Mouse (Mus musculus) cerebellum, adult 11-12 months (tissue): Measurements from ENCODE around the gene Cdc40.
A peak's percentile ranks its signal among the peaks of the same experiment; 100 is the strongest.

ENCODE experiments used
- DNase-seq: peaks from one replicate; pipeline ENCODE4 v3.0.0; 2022

Gene Cdc40

GRCm38 (mm10) chr10:40882831-40883643 is at the start of gene Cdc40, which contains the start of gene Wasf1:
TSS of gene Cdc40 (minus strand) at chr10:40883311.
TSS of gene Wasf1 (plus strand) at chr10:40883475.
- peak; percentile 99 for DNase-seq

GRCm38 (mm10) chr10:40919464-40919863 is 36.4 kb upstream of the Cdc40 start:
- no peak for DNase-seq

GRCm38 (mm10) chr10:40918669-40919440 is 35.7 kb upstream of the Cdc40 start:
- no peak for DNase-seq

GRCm38 (mm10) chr10:40915240-40915639 is 32.1 kb upstream of the Cdc40 start:
- DNase-seq, result peak; percentile 51

- DNase-seq, result no peak
These were observed 27.7 kb upstream of the Cdc40 start for GRCm38 (mm10) chr10:40910811-40911210.

GRCm38 (mm10) chr10:40908580-40908979 is 25.5 kb upstream of the Cdc40 start:
- no peak for DNase-seq

GRCm38 (mm10) chr10:40906802-40907201 is 23.7 kb upstream of the Cdc40 start:
- no peak for DNase-seq

GRCm38 (mm10) chr10:40906131-40906530 is 23.0 kb upstream of the Cdc40 start:
- no peak for DNase-seq

GRCm38 (mm10) chr10:40901786-40902185 is 18.7 kb upstream of the Cdc40 start:
- no peak for DNase-seq

- no peak for DNase-seq
These were observed 13.5 kb upstream of the Cdc40 start for GRCm38 (mm10) chr10:40896656-40897055.

- no peak for DNase-seq
These were observed 12.7 kb upstream of the Cdc40 start for GRCm38 (mm10) chr10:40895765-40896164.

GRCm38 (mm10) chr10:40889146-40889545 is 6.0 kb upstream of the Cdc40 start:
- no peak for DNase-seq

GRCm38 (mm10) chr10:40887316-40887715 is 4.2 kb upstream of the Cdc40 start:
- no peak for DNase-seq

- no peak for DNase-seq
These were observed 2.3 kb upstream of the Cdc40 start for GRCm38 (mm10) chr10:40885432-40885831.

GRCm38 (mm10) chr10:40884279-40884806 is 1.2 kb upstream of the Cdc40 start:
- peak; percentile 74 for DNase-seq

- no peak for DNase-seq
These were observed 650 bp upstream of the Cdc40 start for GRCm38 (mm10) chr10:40883644-40884278.

GRCm38 (mm10) chr10:40882333-40882732 is 778 bp downstream of the Cdc40 start:
- DNase-seq, result no peak

GRCm38 (mm10) chr10:40881236-40881635 is 1.9 kb downstream of the Cdc40 start:
- DNase-seq, result no peak

- DNase-seq, result no peak
These were observed 3.1 kb downstream of the Cdc40 start for GRCm38 (mm10) chr10:40879969-40880368.

- no peak for DNase-seq
These were observed 4.9 kb downstream of the Cdc40 start for GRCm38 (mm10) chr10:40878246-40878645.

- DNase-seq, result peak; percentile 72
These were observed 11.1 kb downstream of the Cdc40 start for GRCm38 (mm10) chr10:40872052-40872451.

- no peak for DNase-seq
These were observed 11.8 kb downstream of the Cdc40 start for GRCm38 (mm10) chr10:40871301-40871700.

GRCm38 (mm10) chr10:40868081-40868480 is 15.0 kb downstream of the Cdc40 start:
- DNase-seq, result peak; percentile 65
